Mouse (Mus musculus) adrenal gland, adult (tissue): Measurements from ENCODE around the gene Clcn1.

ENCODE experiments used
- DNase-seq, 2 experiments: peaks; one replicate each; pipeline ENCODE4 v3.0.0; 2022 to 2023; ENCODE audit warnings: low spot score in 1 of 2; ENCODE audit not compliant: inconsistent age in 2 of 2

Clcn1 gene

GRCm38 (mm10) chr6:42364066-42364465 is 77.6 kb downstream of the Clcn1 start:
- no peak for DNase-seq

- no peak for DNase-seq
Observed at GRCm38 (mm10) chr6:42364607-42365006, 78.1 kb downstream of the Clcn1 start.

GRCm38 (mm10) chr6:42365215-42365614 is 78.7 kb downstream of the Clcn1 start:
- DNase-seq, result no peak
